Mouse (Mus musculus) midbrain, embryonic 10.5 days (tissue): ENCODE results near the gene Cygb. TPM values are rescaled to one million over a fixed set of nuclear protein-coding genes. Genes with fewer than 3 reads are reported as not detected.
"Not testable (repeated sequence)": the region's sequence is repeated elsewhere in the genome, so short reads cannot be mapped to it uniquely, and the experiment has no call there.

Source experiments
- DNase-seq: peaks from one replicate; pipeline ENCODE4 v3.0.0-alpha.2; 2017; ENCODE audit warnings: low spot score
- H3K27ac ChIP-seq: fragments of 300-500 bp; sonication (generic); replicated peaks from 2 replicates; pipeline ENCODE4 v1.5.1; 2016; ENCODE audit warnings: mild to moderate bottlenecking
- H3K27me3 ChIP-seq: fragments of 300-500 bp; sonication (generic); 2 replicates; pipeline ENCODE4 v1.6.1; 2016; ENCODE audit warnings: low read depth, mild to moderate bottlenecking; ENCODE audit not compliant: poor library complexity, severe bottlenecking
- H3K36me3 ChIP-seq: fragments of 300-500 bp; sonication (generic); 2 replicates; pipeline ENCODE4 v1.6.1; 2016; ENCODE audit warnings: mild to moderate bottlenecking, moderate library complexity
- H3K4me1 ChIP-seq: fragments of 300-500 bp; sonication (generic); 2 replicates; pipeline ENCODE4 v1.6.1; 2016
- H3K4me3 ChIP-seq: fragments of 300-500 bp; sonication (generic); 2 replicates; pipeline ENCODE4 v1.5.1; 2016; ENCODE audit warnings: mild to moderate bottlenecking, moderate library complexity
- H3K9me3 ChIP-seq: fragments of 300-500 bp; sonication (generic); replicated peaks from 2 replicates; pipeline ENCODE4 v1.6.1; 2016; ENCODE audit warnings: mild to moderate bottlenecking
- WGBS: fragments of 180-500 bp; shearing (Covaris S2); methylation state at CpG from one replicate; pipeline ENCODE4 v1.1.7; 2016; 5-methylcytosine and 5-hydroxymethylcytosine counted together
- polyA plus RNA-seq: library from polyadenylated mRNA; unstranded; fragments of >200 nt; fragmentation: Nextera tagmentation; extraction: Ambion mirVana; gene quantifications from 2 replicates; pipeline ENCODE4 v1.2.1, GENCODE M21; 2016

The Cygb gene
- polyA plus RNA-seq, 1 experiment from 2014 or later = 2.8 TPM

DNA sequence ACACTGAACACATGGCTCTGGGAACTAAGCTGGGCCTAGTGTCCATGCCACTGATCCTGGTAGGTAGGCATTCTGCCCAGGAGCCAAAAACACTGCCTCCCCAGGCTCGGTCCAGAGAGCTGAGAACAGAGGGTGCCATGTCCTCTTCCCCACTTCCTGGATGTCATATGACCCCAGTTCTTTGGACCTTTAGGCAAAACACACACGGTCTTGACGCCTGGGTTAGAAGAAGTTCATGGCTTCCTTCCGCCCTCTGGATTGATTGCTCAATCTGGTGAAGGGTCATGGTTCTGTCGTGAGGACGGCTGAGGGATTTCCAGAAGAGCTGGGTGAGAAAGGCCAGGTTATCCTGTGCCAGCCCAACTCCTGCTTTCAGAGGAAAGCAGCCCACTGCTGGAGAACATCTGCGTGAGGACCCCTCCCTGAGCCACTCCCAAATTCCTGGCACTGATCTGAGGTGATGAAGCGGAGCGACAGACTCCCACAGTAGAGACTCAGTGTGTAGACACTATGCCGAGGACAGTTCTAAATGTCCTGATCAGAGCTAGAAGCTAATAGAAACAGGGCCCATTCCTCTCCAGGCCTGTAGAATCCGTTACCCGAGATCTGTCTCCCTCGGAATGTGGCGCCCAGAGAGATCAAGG lies 28.5 kb upstream of the Cygb start:
- 90% methylated on average over 14 of the region's 14 CpGs for WGBS
- H3K27ac ChIP-seq = no peak overlapping the region
- peaks cover 77% of the 10 kb centered on the region for H3K36me3 ChIP-seq
- no peak for DNase-seq
- peaks cover 9% of the 10 kb centered on the region; the same call in 1 of the 2 replicates for H3K4me1 ChIP-seq
- no peak overlapping the region for H3K4me3 ChIP-seq
- H3K27me3 ChIP-seq = no peaks in the 10 kb centered on the region
- H3K9me3 ChIP-seq = no peaks in the 10 kb centered on the region

DNA sequence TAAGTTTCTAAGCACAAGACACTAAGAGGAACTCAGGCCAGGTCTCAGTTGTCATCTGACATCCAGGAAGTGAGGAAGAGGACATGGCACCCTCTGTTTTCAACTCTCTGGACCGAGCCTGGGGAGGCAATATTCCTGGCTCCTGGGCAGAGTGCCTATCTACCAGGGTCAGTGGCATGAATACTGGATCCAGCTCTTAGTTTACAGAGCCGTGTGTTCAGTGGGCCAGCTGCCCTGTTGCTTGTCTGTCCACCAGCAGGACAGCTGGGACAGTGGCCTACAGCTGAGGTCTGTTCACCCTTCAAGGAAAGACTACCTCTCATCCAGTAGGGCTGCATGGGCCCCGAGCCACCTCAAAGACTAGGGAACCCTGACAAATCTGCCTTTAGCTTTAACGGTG lies 27.0 kb upstream of the Cygb start:
- Histone ChIP-seq H3K9me3 (no peaks in the 10 kb centered on the region), H3K4me3 (no peak overlapping the region), H3K27me3 (no peaks in the 10 kb centered on the region), H3K36me3 (peaks cover 91% of the 10 kb centered on the region), H3K27ac (no peak overlapping the region), H3K4me1 (peaks cover 9% of the 10 kb centered on the region; the same call in 1 of the 2 replicates)
- DNase-seq = no peak
- WGBS = 77% methylated on average over 4 of the region's 4 CpGs

DNA sequence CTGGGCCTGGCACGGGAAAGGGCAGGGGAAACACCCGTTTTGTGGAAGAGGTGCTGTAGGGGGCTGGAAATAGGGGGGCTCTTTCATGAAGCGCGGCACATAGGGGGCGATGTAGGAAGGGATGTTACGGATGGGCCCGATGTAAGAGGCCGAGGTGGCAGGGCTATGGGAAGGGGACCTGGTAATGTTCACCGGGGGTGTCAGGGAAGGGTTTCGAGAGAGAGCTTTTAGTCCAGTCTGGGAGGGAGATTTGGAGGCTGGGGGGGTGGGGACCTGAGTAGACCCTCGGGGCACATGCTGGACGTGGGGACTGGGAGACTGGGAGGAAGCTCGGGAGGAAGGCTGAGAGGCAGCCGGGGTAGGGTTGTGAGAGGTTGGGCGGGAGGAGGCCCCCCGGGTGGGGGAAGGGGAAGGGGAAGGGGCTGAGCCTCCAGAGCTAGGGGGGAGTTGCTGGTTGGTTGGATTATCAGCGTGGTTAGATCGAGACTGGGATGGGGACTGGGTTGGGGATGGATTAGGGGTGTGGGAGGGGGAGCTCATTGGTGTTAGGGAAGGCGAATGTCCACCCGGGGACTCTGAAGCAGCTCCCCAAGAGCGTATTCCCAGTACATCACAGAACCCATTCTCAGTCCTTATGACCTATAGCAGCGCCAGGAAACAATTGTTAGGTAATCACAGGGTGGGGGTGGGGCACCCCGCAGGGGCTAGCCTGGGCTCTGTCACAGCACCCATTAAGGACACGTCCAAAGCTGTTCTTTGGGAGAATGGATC lies 26.4 kb upstream of the Cygb start:
- no peaks in the 10 kb centered on the region for H3K9me3 ChIP-seq
- H3K27ac ChIP-seq = 0 out of 2 replicates have a peak overlapping the region, but pooled peaks have one; percentile 28
- 83% methylated on average over 24 of the region's 24 CpGs for WGBS
- H3K36me3 ChIP-seq = peaks cover 91% of the 10 kb centered on the region
- peaks cover 6% of the 10 kb centered on the region; the same call in 1 of the 2 replicates for H3K4me1 ChIP-seq
- no peaks in the 10 kb centered on the region for H3K27me3 ChIP-seq
- no peak overlapping the region for H3K4me3 ChIP-seq
- no peak for DNase-seq

DNA sequence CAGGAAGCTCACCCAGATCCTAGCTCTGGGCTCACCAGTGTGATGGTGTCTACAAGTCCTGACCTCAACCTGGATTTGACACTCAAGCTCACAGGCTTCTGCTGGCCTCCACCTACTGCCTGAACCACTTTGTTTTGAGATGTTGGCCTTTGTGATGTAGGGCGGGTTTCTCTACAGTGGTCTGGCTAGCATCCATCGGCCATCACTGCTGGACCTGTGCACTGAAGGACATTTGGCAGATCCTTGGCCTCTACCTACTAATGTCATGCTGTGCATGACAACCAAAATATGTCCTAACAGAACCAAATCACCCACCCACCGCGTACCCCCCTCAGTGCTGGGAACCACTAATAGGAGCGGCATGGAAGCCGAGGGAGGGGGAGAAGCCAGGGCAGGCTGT lies 25.0 kb upstream of the Cygb start:
- no peak overlapping the region for H3K4me3 ChIP-seq
- H3K9me3 ChIP-seq = no peaks in the 10 kb centered on the region
- WGBS = 92% methylated on average over 6 of the region's 6 CpGs
- peaks cover 94% of the 10 kb centered on the region for H3K36me3 ChIP-seq
- H3K4me1 ChIP-seq = peaks cover 6% of the 10 kb centered on the region; the same call in 1 of the 2 replicates
- H3K27me3 ChIP-seq = no peaks in the 10 kb centered on the region
- no peak overlapping the region for H3K27ac ChIP-seq
- DNase-seq = no peak

DNA sequence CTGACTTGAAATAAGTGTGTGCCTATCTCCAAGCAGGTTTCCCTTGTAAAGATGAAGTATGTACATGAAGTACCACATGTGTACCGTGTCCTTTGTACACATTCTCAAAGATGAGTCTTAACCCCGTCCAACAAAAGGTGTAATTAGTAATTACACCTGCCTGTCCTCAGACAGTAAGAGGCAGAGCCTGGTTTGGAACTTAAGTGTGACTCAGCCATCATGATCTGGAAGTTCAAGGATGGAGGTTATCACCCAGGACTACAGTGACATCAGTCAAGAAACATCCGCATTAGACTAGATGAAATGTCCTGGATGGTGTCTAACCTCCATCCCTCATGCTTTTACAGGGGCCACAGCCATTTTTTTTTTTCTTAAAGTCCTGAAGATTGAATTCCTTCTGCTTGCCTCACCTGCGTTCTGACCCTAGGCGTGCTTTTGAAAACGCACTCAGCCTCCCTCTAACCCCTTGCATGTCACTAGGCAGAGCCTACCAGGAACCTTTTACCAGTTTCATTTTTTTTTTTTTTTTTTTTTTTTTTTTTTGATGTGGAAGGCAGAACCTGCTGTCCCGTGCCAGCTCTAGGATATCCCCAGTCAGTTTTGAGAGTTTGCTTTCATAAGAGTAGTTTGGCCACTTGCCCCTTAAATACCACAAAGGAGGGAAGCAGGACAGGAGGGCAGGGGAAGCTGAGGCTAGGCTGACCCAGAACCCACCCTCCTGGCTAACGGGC lies 23.8 kb upstream of the Cygb start:
- no peaks in the 10 kb centered on the region for H3K9me3 ChIP-seq
- H3K4me3 ChIP-seq = no peak overlapping the region
- no peak for DNase-seq
- H3K4me1 ChIP-seq = peaks cover 16% of the 10 kb centered on the region
- H3K27ac ChIP-seq = no peak overlapping the region
- H3K36me3 ChIP-seq = peaks cover 99% of the 10 kb centered on the region
- H3K27me3 ChIP-seq = no peaks in the 10 kb centered on the region
- 91% methylated on average over 8 of the region's 8 CpGs for WGBS

DNA sequence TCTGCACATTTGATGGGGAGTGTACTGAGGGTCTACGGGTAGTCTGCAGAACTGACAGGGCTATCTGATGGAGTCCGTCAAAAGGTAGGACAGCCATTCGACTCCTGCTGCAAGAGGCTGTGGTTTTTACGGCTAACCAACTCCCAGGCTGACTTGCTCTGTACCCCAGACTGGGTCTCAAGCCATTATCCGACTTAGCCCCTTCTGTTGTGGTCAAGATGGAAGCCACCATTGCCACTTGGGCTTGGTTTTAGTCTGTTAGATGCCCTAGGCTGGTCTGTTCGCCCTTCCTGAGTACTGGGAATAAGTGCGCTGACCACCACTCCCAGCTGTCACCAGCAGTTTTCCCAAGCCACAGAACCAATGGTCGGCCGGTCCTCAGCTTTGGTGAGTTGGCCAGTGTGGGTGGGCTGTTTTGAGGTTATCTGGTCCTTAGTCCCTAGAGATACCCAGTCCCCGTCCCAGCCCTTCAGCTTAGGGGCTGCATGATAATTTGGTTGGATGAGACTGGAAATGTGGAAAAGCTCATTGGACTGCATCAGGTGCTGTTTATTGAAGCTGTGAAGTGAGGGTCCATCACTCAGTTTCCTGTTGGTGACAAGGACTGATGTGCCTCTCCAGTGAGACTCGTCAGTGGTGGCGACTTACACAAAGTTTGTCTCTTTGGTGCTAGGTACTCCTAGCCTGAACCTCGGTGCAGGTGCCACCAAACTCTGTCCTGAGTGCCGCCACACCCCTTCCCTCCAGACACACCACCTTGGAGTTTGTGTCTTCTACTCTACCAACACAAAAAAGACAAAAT lies 22.3 kb upstream of the Cygb start:
- DNase-seq = no peak
- H3K4me1 ChIP-seq = peaks cover 26% of the 10 kb centered on the region
- H3K4me3 ChIP-seq = no peak overlapping the region
- 92% methylated on average over 14 of the region's 14 CpGs for WGBS
- no peaks in the 10 kb centered on the region for H3K9me3 ChIP-seq
- no peaks in the 10 kb centered on the region for H3K27me3 ChIP-seq
- H3K27ac ChIP-seq = no peak overlapping the region
- peaks cover 88% of the 10 kb centered on the region for H3K36me3 ChIP-seq

DNA sequence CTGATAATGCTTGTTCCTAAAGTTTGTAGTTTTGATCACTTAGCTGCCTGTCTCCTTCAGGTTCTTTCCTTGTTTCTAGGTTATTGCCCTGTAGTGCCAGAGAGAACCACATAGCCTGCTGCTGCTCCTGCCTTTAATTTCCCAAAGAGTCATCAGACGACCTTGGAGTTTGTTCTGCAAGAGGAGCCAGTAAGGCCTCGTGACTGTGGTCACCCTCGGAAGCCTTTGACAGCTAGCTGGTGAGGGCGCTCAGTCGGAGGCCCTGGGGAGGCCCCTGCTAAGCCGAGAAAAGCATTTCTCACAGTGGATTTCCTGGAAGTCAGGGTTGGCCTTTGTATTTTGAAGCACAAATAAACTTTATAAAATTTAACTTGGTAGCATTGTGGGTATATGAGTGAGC lies 21.3 kb upstream of the Cygb start:
- Histone ChIP-seq H3K36me3 (peaks cover 79% of the 10 kb centered on the region), H3K4me1 (peaks cover 35% of the 10 kb centered on the region)
- H3K27ac ChIP-seq, H3K27me3 ChIP-seq, DNase-seq, H3K9me3 ChIP-seq, H3K4me3 ChIP-seq: not testable (repeated sequence)
- WGBS = 91% methylated on average over 6 of the region's 6 CpGs

DNA sequence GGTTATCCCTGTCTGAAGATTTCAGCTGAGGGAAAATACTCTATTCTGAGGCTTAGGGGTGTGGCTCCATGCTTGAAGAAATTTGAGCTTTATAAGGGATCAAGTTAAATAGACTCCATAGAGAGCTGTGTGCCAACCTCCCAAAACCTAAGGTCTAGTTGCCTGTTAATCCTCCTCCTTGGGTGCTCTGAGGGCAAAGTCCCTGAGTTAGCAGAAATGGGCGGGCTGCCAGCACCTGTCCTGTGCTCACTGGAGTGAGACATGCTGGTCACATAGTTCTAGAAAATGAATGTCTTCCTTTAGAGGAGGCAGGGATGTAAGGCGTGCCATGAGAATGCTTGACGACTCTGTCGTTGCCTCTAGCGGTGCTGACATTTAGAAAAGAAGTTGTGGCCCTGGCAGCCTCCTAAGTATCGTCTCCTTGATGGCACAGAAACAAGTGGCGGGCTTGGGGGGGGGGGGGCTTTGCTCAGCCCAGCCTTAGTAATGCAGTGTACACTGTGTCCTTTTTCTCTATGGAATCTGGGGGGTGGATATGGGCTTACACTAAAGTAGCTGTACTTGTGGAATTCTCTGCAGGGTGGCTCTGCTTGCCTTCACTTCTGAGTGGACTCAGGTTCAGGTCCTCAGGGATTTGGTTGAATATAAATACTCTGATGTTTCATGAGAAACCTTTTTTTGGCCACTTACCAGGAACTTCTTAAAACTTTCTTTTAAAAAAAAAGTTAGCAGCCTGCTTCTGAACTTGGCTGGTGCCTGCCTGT lies 20.7 kb upstream of the Cygb start:
- H3K4me3 ChIP-seq = no peak overlapping the region
- no peaks in the 10 kb centered on the region; the same call in 1 of the 2 replicates for H3K27me3 ChIP-seq
- peaks cover 32% of the 10 kb centered on the region for H3K4me1 ChIP-seq
- peaks cover 73% of the 10 kb centered on the region for H3K36me3 ChIP-seq
- WGBS = 86% methylated on average over 7 of the region's 7 CpGs
- no peak for DNase-seq
- no peaks in the 10 kb centered on the region for H3K9me3 ChIP-seq
- H3K27ac ChIP-seq = no peak overlapping the region

DNA sequence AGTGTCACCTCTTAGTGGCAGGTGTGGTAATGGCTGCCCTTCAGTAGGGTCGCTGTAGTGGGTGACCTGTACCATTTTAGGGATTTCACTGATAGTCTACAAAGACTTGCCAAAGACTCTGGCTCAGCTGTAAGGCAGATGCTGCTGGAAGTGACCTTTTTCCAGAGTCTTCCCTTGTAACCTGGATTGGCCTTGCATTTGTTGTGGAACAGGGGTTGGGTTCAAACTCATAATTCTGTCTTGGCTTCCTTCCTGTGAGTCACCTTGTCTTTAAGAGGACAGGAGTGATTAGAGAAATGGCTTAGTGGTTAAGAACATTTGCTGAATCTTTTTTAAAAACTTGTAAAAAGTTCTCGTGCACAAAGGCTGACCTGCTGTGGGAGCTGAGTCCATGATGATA lies 19.3 kb upstream of the Cygb start:
- Histone ChIP-seq H3K36me3 (peaks cover 60% of the 10 kb centered on the region), H3K27me3 (peaks cover 8% of the 10 kb centered on the region; the same call in 1 of the 2 replicates), H3K4me3 (peak overlapping the region; percentile 79; the same call in 1 of the 2 replicates), H3K27ac (no peak overlapping the region), H3K4me1 (peaks cover 46% of the 10 kb centered on the region), H3K9me3 (no peaks in the 10 kb centered on the region)
- 84% methylated on average over 2 of the region's 2 CpGs for WGBS
- DNase-seq = no peak

DNA sequence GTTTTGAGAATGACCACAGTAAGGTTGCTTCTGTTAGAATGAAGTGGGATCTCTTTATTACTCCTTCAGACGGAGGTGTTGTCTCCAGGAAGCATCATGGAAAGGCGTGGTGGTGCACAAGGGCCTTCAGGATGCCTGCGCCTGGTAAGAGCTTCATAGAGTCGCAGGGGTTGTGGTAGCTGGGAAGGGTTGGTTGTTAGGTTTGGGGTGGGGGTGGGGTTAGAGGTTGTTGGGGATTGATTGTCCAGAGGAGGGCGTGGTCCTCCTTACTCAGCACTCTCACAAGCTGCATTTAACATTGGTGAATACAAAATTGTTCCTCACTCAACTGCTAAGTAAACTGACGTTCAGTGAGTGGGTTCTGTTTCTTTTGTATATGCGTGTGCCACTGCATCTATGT lies 18.5 kb upstream of the Cygb start:
- H3K9me3 ChIP-seq = no peaks in the 10 kb centered on the region
- no peak for DNase-seq
- peaks cover 8% of the 10 kb centered on the region; the same call in 1 of the 2 replicates for H3K27me3 ChIP-seq
- H3K4me1 ChIP-seq = peaks cover 47% of the 10 kb centered on the region
- peaks cover 52% of the 10 kb centered on the region for H3K36me3 ChIP-seq
- peak overlapping the region; percentile 95 for H3K27ac ChIP-seq
- H3K4me3 ChIP-seq = peak overlapping the region; percentile 79
- WGBS = 24% methylated on average over 7 of the region's 7 CpGs

DNA sequence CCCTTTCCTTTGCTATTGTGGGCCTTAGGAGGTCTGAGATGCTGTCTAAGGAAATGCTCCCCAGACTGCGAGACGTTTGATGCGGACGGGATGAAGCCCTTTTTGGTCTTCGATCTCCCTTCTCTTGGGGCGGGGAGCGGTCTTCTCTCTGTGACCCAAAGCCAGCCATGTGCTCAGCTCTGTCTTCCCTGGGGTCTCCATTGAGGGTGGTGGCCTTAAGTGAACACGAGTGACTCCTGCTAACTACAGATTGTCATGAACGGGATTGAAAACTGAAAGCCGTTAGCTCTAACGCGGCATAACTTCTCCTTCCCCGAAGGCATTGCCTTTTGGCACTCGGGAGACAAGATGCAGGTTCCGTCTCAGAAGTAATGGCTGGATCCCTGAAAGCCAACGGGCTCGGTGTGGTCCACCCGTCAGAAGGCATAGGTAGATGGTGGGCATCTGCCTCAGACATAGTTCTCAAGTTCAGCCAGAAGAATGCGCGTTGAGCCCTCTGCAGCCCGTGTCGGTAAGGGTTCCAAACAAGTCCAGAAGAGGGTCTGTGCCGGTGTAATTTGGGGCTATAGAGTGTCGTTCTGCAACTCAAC lies 17.8 kb upstream of the Cygb start:
- peaks cover 8% of the 10 kb centered on the region; the same call in 1 of the 2 replicates for H3K27me3 ChIP-seq
- DNase-seq = no peak
- under 1% methylated on average over 24 of the region's 24 CpGs for WGBS
- H3K4me1 ChIP-seq = peaks cover 47% of the 10 kb centered on the region
- peaks cover 45% of the 10 kb centered on the region for H3K36me3 ChIP-seq
- peak overlapping the region; percentile 79 for H3K4me3 ChIP-seq
- no peaks in the 10 kb centered on the region for H3K9me3 ChIP-seq
- peak overlapping the region; percentile 95 for H3K27ac ChIP-seq
